Mouse (Mus musculus) embryo, embryonic 10.5 days (tissue): ENCODE results near the gene E2f1.
A peak's percentile ranks its signal among the peaks of the same experiment; 100 is the strongest.

ENCODE experiments used
- DNase-seq: peaks from one replicate; pipeline ENCODE4 v3.0.0-alpha.2; 2015; ENCODE audit warnings: low spot score

The E2f1 gene

GRCm38 (mm10) chr2:154569836-154570286 is at the start of gene E2f1:
Gene E2f1 (minus strand): TSS chr2:154569892.
- DNase-seq: peak; percentile 97

GRCm38 (mm10) chr2:154617061-154617460 is 47.4 kb upstream of the E2f1 start:
- DNase-seq: no peak

- DNase-seq: no peak
These were observed 46.0 kb upstream of the E2f1 start for GRCm38 (mm10) chr2:154615674-154616073.

GRCm38 (mm10) chr2:154614841-154615576 is 45.3 kb upstream of the E2f1 start:
- DNase-seq: no peak

- peak; percentile 93 for DNase-seq
These were observed 43.7 kb upstream of the E2f1 start, which contains the start of the genes Zfp341 and 4930519P11Rik for GRCm38 (mm10) chr2:154613118-154614115. Gene Zfp341 (plus strand): TSS chr2:154613297. Gene 4930519P11Rik (minus strand): TSS chr2:154613437.

GRCm38 (mm10) chr2:154609050-154609767 is 39.5 kb upstream of the E2f1 start:
- DNase-seq: no peak

GRCm38 (mm10) chr2:154606965-154607364 is 37.3 kb upstream of the E2f1 start:
- DNase-seq: no peak

GRCm38 (mm10) chr2:154604156-154604555 is 34.5 kb upstream of the E2f1 start:
- DNase-seq: no peak

GRCm38 (mm10) chr2:154603638-154604153 is 34.0 kb upstream of the E2f1 start, which contains the start of gene Pxmp4:
Gene Pxmp4 (minus strand): TSS chr2:154603708.
- peak; percentile 99 for DNase-seq

- DNase-seq: peak; percentile 21
These were observed 33.4 kb upstream of the E2f1 start for GRCm38 (mm10) chr2:154603007-154603637.

GRCm38 (mm10) chr2:154601324-154601723 is 31.6 kb upstream of the E2f1 start:
- no peak for DNase-seq

- no peak for DNase-seq
These were observed 30.9 kb upstream of the E2f1 start for GRCm38 (mm10) chr2:154600586-154600985.

GRCm38 (mm10) chr2:154597399-154597798 is 27.7 kb upstream of the E2f1 start:
- no peak for DNase-seq

- DNase-seq: no peak
These were observed 26.1 kb upstream of the E2f1 start for GRCm38 (mm10) chr2:154595775-154596174.

- DNase-seq: peak; percentile 51
These were observed 23.3 kb upstream of the E2f1 start for GRCm38 (mm10) chr2:154593025-154593424.

GRCm38 (mm10) chr2:154591239-154591638 is 21.5 kb upstream of the E2f1 start:
- no peak for DNase-seq

- DNase-seq: no peak
These were observed 19.4 kb upstream of the E2f1 start for GRCm38 (mm10) chr2:154589051-154589450.

GRCm38 (mm10) chr2:154586405-154586804 is 16.7 kb upstream of the E2f1 start:
- peak; percentile 59 for DNase-seq

GRCm38 (mm10) chr2:154584931-154585601 is 15.4 kb upstream of the E2f1 start:
- no peak for DNase-seq
